Mouse (Mus musculus) heart, adult 2 months (tissue): ENCODE measurements around the gene Ppp1r1c.

Source experiments
- CTCF ChIP-seq: fragments of 200-600 bp; IDR thresholded peaks from 2 replicates; pipeline ENCODE4 v1.8.1; 2022; ENCODE audit warnings: antibody characterized with exemption, mild to moderate bottlenecking, moderate library complexity
- EP300 ChIP-seq: fragments of 200-500 bp; IDR thresholded peaks from 2 replicates; pipeline ENCODE4 v1.6.1; 2011; ENCODE audit warnings: low read depth, low read length, control low read depth; ENCODE audit not compliant: insufficient read depth
- POLR2A ChIP-seq: fragments of 200-500 bp; IDR thresholded peaks from 2 replicates; pipeline ENCODE4 v1.6.1; 2011; ENCODE audit warnings: mild to moderate bottlenecking, low read depth, low read length, control low read depth; ENCODE audit not compliant: insufficient read depth

DNA sequence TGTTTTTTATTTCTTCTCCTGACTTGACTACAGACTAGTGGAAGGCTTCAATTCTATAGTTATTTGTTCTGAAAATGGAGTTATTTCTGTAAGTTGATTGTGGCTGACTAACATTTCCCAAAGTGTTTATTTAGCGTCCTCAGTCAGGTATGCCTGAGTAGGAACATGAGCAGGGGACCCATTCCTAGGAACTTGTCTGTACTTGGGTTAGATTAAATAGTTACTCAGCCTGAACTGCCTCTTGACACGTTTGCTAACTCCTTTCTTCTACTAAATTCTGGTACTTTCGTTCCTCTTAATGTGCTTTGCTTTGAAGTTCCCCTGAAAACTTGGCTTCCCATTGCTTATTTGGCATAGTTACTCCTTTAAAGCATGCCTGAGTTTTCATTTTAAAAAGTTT is 42.1 kb upstream of the Ppp1r1c start:
- TF ChIP-seq CTCF (no peak), POLR2A (no peak), EP300 (no peak)
